Mouse (Mus musculus) thymus, adult 2 months (tissue): ENCODE data around the gene Commd3.

Source experiments
- CTCF ChIP-seq: fragments of 200-500 bp; IDR thresholded peaks from 2 replicates; pipeline ENCODE4 v1.5.1; 2012; ENCODE audit warnings: mild to moderate bottlenecking, control low read depth, low read length, moderate library complexity, borderline replicate concordance; ENCODE audit not compliant: control insufficient read depth, poor library complexity, insufficient read depth; ENCODE audit errors: extremely low read depth
- POLR2A ChIP-seq: fragments of 200-500 bp; IDR thresholded peaks from 2 replicates; pipeline ENCODE4 v1.6.1; 2012; ENCODE audit warnings: mild to moderate bottlenecking, low read length, control low read depth, moderate library complexity; ENCODE audit not compliant: control insufficient read depth, poor library complexity, insufficient read depth; ENCODE audit errors: extremely low read depth

GRCm38 (mm10) chr2:18635052-18635451 lies 37.1 kb upstream of the Commd3 start:
- TF ChIP-seq CTCF: no peak
- no peak for TF ChIP-seq POLR2A
